Mouse (Mus musculus) heart, postnatal 10 days (tissue): Measurements from ENCODE around the gene Prss30. TPM values are rescaled to one million over a fixed set of nuclear protein-coding genes. Genes with fewer than 3 reads are reported as not detected.
"Not testable (repeated sequence)": the region's sequence is repeated elsewhere in the genome, so short reads cannot be mapped to it uniquely, and the experiment has no call there.

Source experiments
- DNase-seq, 2 experiments: peaks; one replicate each; pipeline ENCODE4 v3.0.0; 2021
- intact Hi-C: fragments of 180-260 bp; cut with DNase I; formaldehyde crosslinking; loops from one replicate; pipeline ENCODE4 v1.15.1; 2025
- total RNA-seq, 2 experiments: library from RNA; stranded (reverse); gene quantifications; 2 replicates each; pipeline ENCODE4 v1.2.3; 2021

Gene Prss30
- total RNA-seq, 2 experiments from 2014 or later = not detected

DNA sequence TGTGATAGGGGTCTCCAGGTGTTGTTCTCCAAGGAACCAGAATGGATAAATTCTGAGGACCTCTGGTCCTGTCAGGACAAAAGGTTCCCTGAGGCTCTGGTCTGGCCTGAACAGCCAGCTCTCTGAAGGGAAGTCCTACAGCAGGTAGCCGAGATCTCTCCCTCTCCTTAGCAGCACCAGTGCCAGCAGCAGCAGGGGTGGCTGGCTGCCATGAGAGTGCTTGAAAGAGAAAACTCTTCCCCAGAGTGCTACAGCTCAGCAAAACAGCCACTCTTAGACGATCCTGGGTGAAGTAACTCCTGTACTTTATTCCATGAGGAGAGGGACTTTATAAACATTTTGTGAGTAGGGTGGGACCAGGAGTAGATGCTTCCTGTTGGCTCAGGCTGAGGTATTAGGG is 9.4 kb upstream of the Prss30 start:
- DNase-seq = no peak
- intact Hi-C loops = no loop called here

DNA sequence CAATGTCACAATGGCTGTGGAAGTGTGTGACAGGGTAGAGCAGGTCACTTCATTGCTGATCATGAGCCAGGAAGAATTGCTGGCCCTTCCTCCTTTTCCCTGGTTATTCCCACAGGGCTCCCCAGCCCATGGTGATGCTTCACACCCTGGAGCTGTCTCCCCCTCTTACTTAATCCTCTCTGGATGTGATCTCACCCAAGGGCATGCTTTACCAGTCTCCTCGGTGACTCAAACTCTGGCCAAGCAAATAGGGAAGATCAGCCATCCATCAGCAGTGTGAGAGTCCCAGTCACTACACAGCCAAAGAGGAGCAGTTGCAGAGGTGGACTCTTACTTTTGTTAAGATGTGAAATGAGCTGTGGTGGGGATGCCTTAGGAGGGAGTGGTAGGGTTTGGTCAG is 4.6 kb upstream of the Prss30 start:
- intact Hi-C loops = no loop called here
- DNase-seq = no peak

GRCm38 (mm10) chr17:23982912-23983311 is 2.5 kb upstream of the Prss30 start:
- intact Hi-C loops = no loop called here
- DNase-seq = no peak

DNA sequence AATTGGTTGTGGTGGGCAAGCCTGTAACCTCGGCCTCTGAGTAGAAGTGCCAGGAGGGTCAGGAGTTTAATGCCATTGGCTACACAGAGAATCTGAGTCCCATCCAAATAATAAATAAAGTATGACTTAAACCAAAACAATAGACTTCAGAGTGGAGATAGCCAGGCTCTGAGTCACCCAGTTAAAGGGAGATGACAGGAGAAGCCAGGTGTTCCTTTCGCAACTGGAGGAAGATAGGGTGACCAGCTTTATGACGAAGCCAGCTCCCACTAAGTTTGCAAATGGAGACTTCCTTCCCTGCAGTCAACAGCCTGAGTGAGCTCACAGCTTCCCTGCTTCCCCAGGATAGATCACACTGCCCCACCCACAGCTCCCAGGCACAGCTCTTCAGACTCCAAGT is 895 bp downstream of the Prss30 start:
- no peak for DNase-seq
- intact Hi-C loops = no loop called here

- no peak for DNase-seq
- intact Hi-C loops = no loop called here
These were observed 3.7 kb downstream of the Prss30 start for GRCm38 (mm10) chr17:23976665-23977064.

- DNase-seq = no peak
- intact Hi-C loops = no loop called here
These were observed 9.1 kb downstream of the Prss30 start for GRCm38 (mm10) chr17:23971315-23971714.

GRCm38 (mm10) chr17:23969231-23969630 is 11.1 kb downstream of the Prss30 start:
- DNase-seq = peak; percentile 71 to 84
- intact Hi-C loops = loop anchor here (2.0 kb wide), 1 partner anchor 24 kb away; no protein-coding TSS in a partner anchor

DNA sequence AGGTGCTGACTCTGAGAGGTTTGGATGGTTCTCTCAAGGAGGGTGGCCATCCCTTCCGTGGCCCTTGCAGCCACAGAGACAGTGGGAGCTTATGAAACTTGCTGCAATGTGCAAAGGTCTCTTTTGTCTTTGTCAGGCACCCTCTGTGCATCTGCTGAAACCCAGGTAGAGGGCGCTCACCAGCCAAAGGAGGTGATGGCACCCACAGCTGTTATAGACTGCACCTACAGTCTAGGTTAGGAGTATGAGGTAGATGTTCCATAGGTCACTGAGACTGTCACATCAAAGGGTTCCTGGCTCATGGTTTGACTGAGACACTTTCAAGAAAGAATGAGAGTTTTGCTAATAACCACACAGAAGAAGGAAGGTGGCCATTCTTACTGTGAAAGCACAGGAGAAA is 11.6 kb downstream of the Prss30 start:
- DNase-seq = no peak
- intact Hi-C loops = loop anchor here (2.0 kb wide), 1 partner anchor 24 kb away; no protein-coding TSS in a partner anchor

DNA sequence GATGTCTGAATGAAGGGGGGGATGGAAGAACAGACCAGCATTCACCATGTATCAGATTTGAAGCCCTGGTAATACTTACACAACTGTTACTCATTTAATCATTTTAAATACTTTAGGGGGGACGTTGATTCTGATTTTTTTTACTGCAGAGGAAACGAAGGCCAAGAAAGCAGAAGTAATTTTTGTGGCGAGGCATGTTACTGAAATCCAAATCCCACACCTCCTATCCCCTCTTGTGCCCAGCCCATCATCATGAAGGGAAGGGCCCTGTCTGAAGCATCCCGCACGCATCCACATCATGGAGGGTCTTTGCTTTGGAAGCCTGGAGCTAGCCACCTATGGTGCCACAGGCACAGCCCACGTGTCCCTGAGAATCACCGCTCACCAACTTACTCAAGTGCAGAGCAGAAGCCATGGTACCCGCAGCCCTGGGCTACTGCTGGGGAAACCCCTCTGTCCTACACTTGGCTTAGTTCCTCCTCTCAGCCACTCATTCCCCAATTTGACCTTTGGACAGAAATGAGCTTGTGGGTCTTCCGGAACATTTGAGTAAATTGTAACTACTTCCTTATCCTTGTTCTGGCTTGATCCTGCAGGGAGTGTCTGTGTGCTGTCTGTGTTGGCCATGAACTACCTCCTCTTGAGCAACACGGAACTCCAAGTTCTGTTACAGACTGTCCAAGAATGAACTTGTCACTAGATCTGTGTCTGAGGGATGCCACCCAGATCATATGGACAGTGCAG is 13.5 kb downstream of the Prss30 start:
- intact Hi-C loops = no loop called here
- DNase-seq = no peak

GRCm38 (mm10) chr17:23965805-23966425 is 14.5 kb downstream of the Prss30 start:
- DNase-seq = no peak
- intact Hi-C loops = no loop called here

- no peak for DNase-seq
- intact Hi-C loops = no loop called here
These were observed 18.7 kb downstream of the Prss30 start for GRCm38 (mm10) chr17:23961573-23962122.

GRCm38 (mm10) chr17:23960084-23960738 is 20.2 kb downstream of the Prss30 start:
- intact Hi-C loops = loop anchor here (1.0 kb wide), 3 partner anchors 86 to 186 kb away; no protein-coding TSS in a partner anchor
- DNase-seq = peak; percentile 82 to 88

DNA sequence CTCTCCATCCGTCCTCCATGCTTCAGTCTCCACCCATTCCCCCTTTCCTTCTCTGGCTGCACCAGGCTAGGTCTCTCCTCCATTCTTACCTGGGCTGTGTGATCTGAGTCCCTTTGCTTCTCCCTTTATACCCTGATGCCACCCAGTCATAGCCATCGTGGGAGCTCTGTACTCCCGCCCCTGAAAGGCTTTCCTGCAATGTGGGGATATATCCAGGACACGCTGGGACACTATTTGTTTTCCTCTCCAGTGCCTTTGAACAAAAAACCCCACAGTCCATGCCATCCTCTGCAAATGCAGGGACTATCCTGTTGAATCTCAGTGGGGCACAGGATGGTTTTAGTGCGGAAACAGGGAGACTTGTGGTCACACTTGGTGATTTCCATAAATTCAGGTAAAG is 25.2 kb downstream of the Prss30 start, which contains the start of gene Sbpl:
TSS of gene Sbpl (minus strand) at position 101 of the 400 bp plus-strand sequence.
- intact Hi-C loops = no loop called here

GRCm38 (mm10) chr17:23950828-23951227 is 29.5 kb downstream of the Prss30 start:
- DNase-seq, intact Hi-C loops: not testable (repeated sequence)

More for the DNA sequence above, 25.2 kb downstream of the Prss30 start, which contains the start of gene Sbpl:
- DNase-seq = no peak

- peak in 1 of 2 experiments; percentile 12 for DNase-seq
- intact Hi-C loops = no loop called here
These were observed 31.3 kb downstream of the Prss30 start for GRCm38 (mm10) chr17:23949068-23949467.

GRCm38 (mm10) chr17:23947486-23947885 is 32.9 kb downstream of the Prss30 start:
- intact Hi-C loops, DNase-seq: not testable (repeated sequence)

DNA sequence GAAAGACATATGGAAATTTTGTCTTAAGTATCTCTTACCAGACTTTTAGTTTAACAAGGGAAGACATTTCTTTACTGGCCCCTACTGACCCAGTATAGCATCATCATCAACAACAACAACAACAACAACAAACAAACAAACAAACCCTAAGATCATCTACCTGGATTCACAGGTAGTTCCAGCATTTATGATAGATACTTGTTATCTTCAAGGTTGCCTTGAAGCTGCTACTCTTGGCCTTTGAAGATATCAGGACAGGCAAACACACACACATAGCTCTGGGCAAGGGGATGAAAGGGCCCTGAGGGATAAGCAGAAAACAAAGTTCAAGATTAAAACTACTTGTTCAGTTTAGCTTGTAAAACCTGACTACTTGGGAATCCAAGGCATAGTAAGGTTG is 39.0 kb downstream of the Prss30 start, which contains the start of gene Sbp:
TSS of gene Sbp (plus strand) at position 301 of the 400 bp plus-strand sequence.
- DNase-seq = no peak
- intact Hi-C loops = no loop called here

- intact Hi-C loops = no loop called here
These were observed 49.2 kb downstream of the Prss30 start for GRCm38 (mm10) chr17:23931157-23931556.

GRCm38 (mm10) chr17:23925090-23925493 is 55.3 kb downstream of the Prss30 start:
- DNase-seq = peak; percentile 66 to 76
- intact Hi-C loops = no loop called here

More at GRCm38 (mm10) chr17:23931157-23931556, 49.2 kb downstream of the Prss30 start:
- DNase-seq = no peak

DNA sequence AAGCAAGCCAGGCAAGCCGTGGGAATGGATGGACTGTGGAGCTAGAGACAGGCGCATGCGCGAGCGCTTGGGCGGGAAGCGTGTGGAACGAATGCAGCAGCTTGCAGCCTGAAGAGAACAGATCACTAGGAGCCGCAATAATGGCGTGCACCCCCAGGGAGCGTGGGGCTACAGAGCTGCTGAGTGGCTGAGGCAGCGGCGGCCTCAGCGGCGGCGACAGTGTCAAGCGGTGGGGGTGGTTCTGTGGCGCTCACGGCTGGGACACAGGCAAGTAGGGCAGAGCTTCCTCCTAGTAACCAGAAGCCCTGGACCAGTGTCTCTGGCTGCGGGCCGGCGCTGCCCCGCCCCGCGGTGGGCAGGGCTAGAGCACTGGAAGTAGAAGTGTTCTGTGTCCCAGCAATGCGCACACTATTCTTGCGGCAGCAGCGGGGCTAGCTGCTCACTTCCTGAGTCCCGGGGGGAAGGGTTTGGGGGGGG is 55.8 kb downstream of the Prss30 start:
- intact Hi-C loops = no loop called here
- DNase-seq = peak; percentile 94 to 95
